Mouse (Mus musculus) heart, embryonic 11.5 days (tissue): ENCODE data around the gene Sh3bp1. TPM values are rescaled to one million over a fixed set of nuclear protein-coding genes. Genes with fewer than 3 reads are reported as not detected.

Experiments
- microRNA-seq: library from miRNA; unstranded; fragments of <30 nt; microRNA quantifications from one replicate; pipeline ENCODE4, GENCODE M21; 2016; ENCODE audit warnings: borderline number of aligned reads
- polyA plus RNA-seq: library from polyadenylated mRNA; unstranded; fragments of >200 nt; fragmentation: Nextera tagmentation; extraction: Ambion mirVana; gene quantifications from 2 replicates; pipeline ENCODE4 v1.2.1, GENCODE M21; 2014

Sh3bp1 gene
- polyA plus RNA-seq, 1 experiment from 2014 or later: 25.0 TPM

Small RNA genes within 50 kb of the gene (microRNA-seq; reads per million reads assigned to microRNA genes)
- 0.41 reads per million for gene Mir6955

Other genes starting within 250 kb of the Sh3bp1 start
- not detected in 2 replicates for gene Elfn2, start 181.0 kb upstream of the Sh3bp1 start, polyA plus RNA-seq
- gene Mfng, start 126.3 kb upstream of the Sh3bp1 start, polyA plus RNA-seq: 3.0 and 3.7 TPM in 2 replicates
- gene Card10, start 96.7 kb upstream of the Sh3bp1 start, polyA plus RNA-seq: 3.7 and 4.2 TPM in 2 replicates
- gene Cdc42ep1, start 57.1 kb upstream of the Sh3bp1 start, polyA plus RNA-seq: 24.1 and 29.7 TPM in 2 replicates
- 0.49 TPM in 1 of 2 replicates, not detected in the other for gene Lgals2, start 44.2 kb upstream of the Sh3bp1 start, polyA plus RNA-seq
- 29.3 and 31.7 TPM in 2 replicates for gene Gga1, start 22.6 kb upstream of the Sh3bp1 start, polyA plus RNA-seq
- gene Gm49510, start 101 bp upstream of the Sh3bp1 start, polyA plus RNA-seq: 0.23 and 0.47 TPM in 2 replicates
- 24.3 and 25.7 TPM in 2 replicates for gene Pdxp, start 14.2 kb downstream of the Sh3bp1 start, polyA plus RNA-seq
- 541 and 566 TPM in 2 replicates for gene Lgals1, start 27.0 kb downstream of the Sh3bp1 start, polyA plus RNA-seq
- 43.6 and 51.4 TPM in 2 replicates for gene Nol12, start 35.2 kb downstream of the Sh3bp1 start, polyA plus RNA-seq
- 49.5 and 57.8 TPM in 2 replicates for gene Triobp, start 48.0 kb downstream of the Sh3bp1 start, polyA plus RNA-seq
- gene H1f0, start 128.7 kb downstream of the Sh3bp1 start, polyA plus RNA-seq: 74.6 and 178 TPM in 2 replicates
- not detected in 2 replicates for gene Galr3, start 142.1 kb downstream of the Sh3bp1 start, polyA plus RNA-seq
- 28.2 and 28.7 TPM in 2 replicates for gene Ankrd54, start 163.1 kb downstream of the Sh3bp1 start, polyA plus RNA-seq
- 166 and 189 TPM in 2 replicates for gene Eif3l, start 175.4 kb downstream of the Sh3bp1 start, polyA plus RNA-seq
- gene Micall1, start 209.1 kb downstream of the Sh3bp1 start, polyA plus RNA-seq: 11.9 and 13.6 TPM in 2 replicates
- 284 and 297 TPM in 2 replicates for gene Polr2f, start 241.2 kb downstream of the Sh3bp1 start, polyA plus RNA-seq
- 7.1 and 8.2 TPM in 2 replicates for gene 1700088E04Rik, start 241.5 kb downstream of the Sh3bp1 start, polyA plus RNA-seq